Mouse (Mus musculus) megakaryocyte, embryonic 14.5 days (primary cell): ENCODE measurements at regions not wholly inside any gene's neighbourhood (a gene's known extent, or its start where the extent isn't known, plus 50 kb on each side); places are given as distances from the start of the nearest gene placed in this dataset.

Experiments
- FLI1 ChIP-seq: IDR thresholded peaks from 2 replicates; pipeline ENCODE4 v1.6.1; 2012; ENCODE audit warnings: low read length, inconsistent platforms, mixed read lengths
- GATA1 ChIP-seq: IDR thresholded peaks from 3 replicates; pipeline ENCODE4 v1.6.1; 2012; ENCODE audit warnings: mixed read lengths, low read length, inconsistent platforms, borderline replicate concordance

DNA sequence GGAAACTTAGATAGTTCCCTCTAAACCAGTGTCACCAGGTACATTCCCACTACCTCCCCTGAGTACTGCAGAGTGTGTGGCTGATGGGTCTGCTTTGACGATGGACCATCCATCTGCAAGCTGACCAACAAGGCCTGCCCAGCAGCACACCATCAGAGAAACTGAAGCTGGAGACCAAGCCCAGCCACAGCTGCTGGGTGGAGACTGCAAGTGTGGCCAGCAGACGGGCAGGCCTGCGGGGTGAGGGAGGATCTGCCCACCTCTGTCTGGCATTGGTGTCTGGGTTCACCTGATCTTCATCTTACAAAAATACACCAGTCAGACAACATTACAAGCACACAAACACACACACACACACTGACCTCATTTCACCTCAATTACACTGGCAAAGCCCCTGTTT lies 60.6 kb upstream of the Insig1 start:
- no peak for TF ChIP-seq GATA1
- TF ChIP-seq FLI1: no peak
